Mouse (Mus musculus) hindbrain, embryonic 10.5 days (tissue): ENCODE data around the gene Exog. TPM values are rescaled to one million over a fixed set of nuclear protein-coding genes. Genes with fewer than 3 reads are reported as not detected.
A peak's percentile ranks its signal among the peaks of the same experiment; 100 is the strongest.

Experiments
- DNase-seq: peaks from one replicate; pipeline ENCODE4 v3.0.0-alpha.2; 2017; ENCODE audit warnings: low spot score
- H3K27ac ChIP-seq: fragments of 300-500 bp; sonication (generic); 2 replicates; pipeline ENCODE4 v1.5.1; 2016; ENCODE audit warnings: mild to moderate bottlenecking, moderate library complexity
- H3K27me3 ChIP-seq: fragments of 300-500 bp; sonication (generic); 2 replicates; pipeline ENCODE4 v1.6.1; 2016; ENCODE audit warnings: mild to moderate bottlenecking; ENCODE audit not compliant: poor library complexity, insufficient read depth, severe bottlenecking
- H3K36me3 ChIP-seq: fragments of 300-500 bp; sonication (generic); 2 replicates; pipeline ENCODE4 v1.6.1; 2016; ENCODE audit warnings: mild to moderate bottlenecking, moderate library complexity
- H3K4me1 ChIP-seq: fragments of 300-500 bp; sonication (generic); replicated peaks from 2 replicates; pipeline ENCODE4 v1.6.1; 2016; ENCODE audit warnings: mild to moderate bottlenecking
- H3K4me3 ChIP-seq: fragments of 300-500 bp; sonication (generic); 2 replicates; pipeline ENCODE4 v1.5.1; 2016; ENCODE audit warnings: mild to moderate bottlenecking, moderate library complexity
- H3K9me3 ChIP-seq: fragments of 300-500 bp; sonication (generic); 2 replicates; pipeline ENCODE4 v1.6.1; 2016; ENCODE audit warnings: mild to moderate bottlenecking, moderate library complexity
- WGBS: fragments of 180-500 bp; shearing (Covaris S2); methylation state at CpG from one replicate; pipeline ENCODE4 v1.1.7; 2016; 5-methylcytosine and 5-hydroxymethylcytosine counted together
- polyA plus RNA-seq: library from polyadenylated mRNA; unstranded; fragments of >200 nt; fragmentation: Nextera tagmentation; extraction: Ambion mirVana; gene quantifications from 2 replicates; pipeline ENCODE4 v1.2.1, GENCODE M21; 2016

Gene Exog
- polyA plus RNA-seq, 1 experiment from 2014 or later: 39.4 TPM

DNA sequence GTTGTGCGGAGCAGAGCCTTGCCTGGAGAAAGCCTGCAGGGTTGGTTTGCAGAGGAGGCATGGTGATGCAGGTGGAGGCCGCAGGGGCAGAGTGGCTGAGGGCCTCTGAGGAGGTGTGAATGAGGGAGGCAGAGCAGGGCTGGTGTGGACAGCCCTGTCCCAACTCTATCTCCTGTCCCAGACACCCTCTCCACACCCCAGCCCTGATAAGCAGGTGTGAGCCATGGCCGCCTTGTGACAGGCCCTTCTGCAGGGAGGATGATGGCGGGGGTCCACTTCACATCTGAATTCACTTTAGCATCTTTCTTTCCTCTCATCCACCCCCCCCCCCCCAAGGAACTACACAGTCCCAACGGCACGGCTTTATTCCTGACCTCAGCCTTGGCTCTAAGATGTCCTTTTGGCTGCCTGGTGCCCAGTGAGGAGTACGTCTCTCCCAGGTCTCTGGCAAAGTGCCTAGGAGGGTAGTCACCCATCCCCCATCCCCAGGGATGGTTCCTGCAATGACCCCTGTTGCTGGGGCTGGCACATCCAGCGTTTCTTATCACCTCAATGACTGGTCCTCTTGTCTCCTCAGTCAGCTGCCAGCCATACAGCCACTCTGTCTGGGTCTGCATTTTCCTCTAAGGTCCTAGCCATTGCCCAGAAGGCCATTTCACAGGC lies 25.1 kb downstream of the Exog start:
- no peak overlapping the region for H3K27ac ChIP-seq
- H3K4me1 ChIP-seq: peaks cover 33% of the 10 kb centered on the region
- no peak overlapping the region for H3K4me3 ChIP-seq
- peaks cover 59% of the 10 kb centered on the region for H3K36me3 ChIP-seq
- no peaks in the 10 kb centered on the region for H3K27me3 ChIP-seq
- DNase-seq: no peak
- H3K9me3 ChIP-seq: no peaks in the 10 kb centered on the region
- WGBS: 90% methylated on average over 8 of the region's 8 CpGs

DNA sequence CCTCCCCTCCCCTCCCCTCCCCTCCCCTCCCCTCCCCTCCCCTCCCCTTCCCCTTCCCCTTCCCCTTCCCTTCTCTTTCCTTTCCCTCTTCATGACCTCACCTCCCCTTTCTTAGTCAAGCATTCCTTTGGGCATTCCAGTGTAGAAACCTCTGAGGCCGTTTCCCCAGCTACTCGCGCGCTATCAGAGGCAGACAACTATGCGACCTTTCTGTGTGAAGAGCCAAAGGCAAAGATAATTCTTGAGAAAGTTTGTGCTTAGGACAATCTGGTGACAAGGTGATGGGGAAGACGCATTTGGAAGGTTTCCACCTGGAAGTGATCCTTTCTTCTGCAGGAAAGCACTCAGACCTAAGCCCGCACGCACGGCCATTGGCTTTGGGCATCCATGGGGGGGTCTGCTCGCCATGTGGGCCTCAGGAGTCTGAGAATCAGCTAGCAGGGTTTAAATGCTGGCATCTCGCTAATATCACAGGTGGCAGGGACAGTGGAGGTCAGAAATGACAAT lies 27.7 kb downstream of the Exog start:
- peaks cover 39% of the 10 kb centered on the region for H3K4me1 ChIP-seq
- no peak overlapping the region for H3K4me3 ChIP-seq
- DNase-seq: no peak
- no peaks in the 10 kb centered on the region for H3K9me3 ChIP-seq
- H3K36me3 ChIP-seq: peaks cover 33% of the 10 kb centered on the region
- 76% methylated on average over 11 of the region's 11 CpGs for WGBS
- H3K27me3 ChIP-seq: peaks cover 2% of the 10 kb centered on the region; the same call in 1 of the 2 replicates
- no peak overlapping the region for H3K27ac ChIP-seq

DNA sequence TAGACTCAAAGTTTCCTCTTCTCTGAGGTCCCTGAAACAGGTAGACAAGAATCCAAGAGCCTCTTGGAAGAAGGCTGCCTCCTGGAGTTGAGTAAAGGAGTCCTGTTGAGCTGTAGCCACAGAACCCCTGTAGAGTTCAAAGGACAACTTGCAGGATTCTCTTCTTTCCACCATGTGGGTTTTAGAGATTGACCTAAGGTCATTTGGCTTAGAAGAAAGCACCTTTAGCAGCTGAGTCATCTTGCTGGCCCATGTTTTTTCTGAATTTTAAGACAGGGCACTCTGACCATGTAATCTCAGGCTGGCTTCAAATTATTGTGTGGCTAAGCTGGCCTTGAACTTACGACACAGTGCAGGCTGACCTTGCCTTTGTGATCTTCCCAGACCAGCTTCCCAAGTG lies 28.3 kb downstream of the Exog start:
- Histone ChIP-seq H3K4me3 (no peak overlapping the region), H3K27ac (no peak overlapping the region), H3K27me3 (peaks cover 2% of the 10 kb centered on the region; the same call in 1 of the 2 replicates), H3K9me3 (no peaks in the 10 kb centered on the region), H3K4me1 (peaks cover 43% of the 10 kb centered on the region), H3K36me3 (peaks cover 27% of the 10 kb centered on the region)
- no peak for DNase-seq
- WGBS: 94% methylated on average over 1 of the region's 1 CpGs

DNA sequence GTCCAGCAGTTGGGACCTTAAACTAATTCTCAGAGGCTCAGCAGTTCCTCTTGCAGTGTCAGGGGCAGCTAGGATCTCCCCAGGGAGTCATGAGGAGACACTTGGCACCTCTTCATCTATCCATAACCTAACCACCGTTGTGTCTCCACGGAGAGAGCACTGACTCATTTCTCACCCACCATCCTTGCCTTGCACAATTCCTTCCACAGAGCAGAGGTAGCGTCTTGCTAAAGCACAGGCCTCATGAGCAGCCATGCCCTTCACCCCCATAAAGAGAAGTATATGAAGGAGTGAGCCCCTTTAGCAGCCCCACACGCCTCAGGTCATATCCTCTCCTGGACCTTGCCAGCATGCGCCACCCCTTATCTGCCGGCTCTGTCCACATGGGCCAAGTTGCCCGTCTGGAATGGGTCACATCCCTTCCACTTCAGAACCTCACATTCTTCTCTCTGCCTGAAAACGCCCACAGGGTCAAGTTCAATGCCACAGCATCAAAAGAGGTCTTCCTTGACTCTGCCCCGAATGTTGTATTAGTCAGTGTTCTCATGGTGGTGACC lies 28.9 kb downstream of the Exog start:
- H3K9me3 ChIP-seq: no peaks in the 10 kb centered on the region
- DNase-seq: no peak
- 86% methylated on average over 9 of the region's 9 CpGs for WGBS
- no peak overlapping the region for H3K4me3 ChIP-seq
- H3K4me1 ChIP-seq: peaks cover 50% of the 10 kb centered on the region
- peaks cover 5% of the 10 kb centered on the region; the same call in 1 of the 2 replicates for H3K27me3 ChIP-seq
- no peak overlapping the region for H3K27ac ChIP-seq
- H3K36me3 ChIP-seq: peaks cover 20% of the 10 kb centered on the region

DNA sequence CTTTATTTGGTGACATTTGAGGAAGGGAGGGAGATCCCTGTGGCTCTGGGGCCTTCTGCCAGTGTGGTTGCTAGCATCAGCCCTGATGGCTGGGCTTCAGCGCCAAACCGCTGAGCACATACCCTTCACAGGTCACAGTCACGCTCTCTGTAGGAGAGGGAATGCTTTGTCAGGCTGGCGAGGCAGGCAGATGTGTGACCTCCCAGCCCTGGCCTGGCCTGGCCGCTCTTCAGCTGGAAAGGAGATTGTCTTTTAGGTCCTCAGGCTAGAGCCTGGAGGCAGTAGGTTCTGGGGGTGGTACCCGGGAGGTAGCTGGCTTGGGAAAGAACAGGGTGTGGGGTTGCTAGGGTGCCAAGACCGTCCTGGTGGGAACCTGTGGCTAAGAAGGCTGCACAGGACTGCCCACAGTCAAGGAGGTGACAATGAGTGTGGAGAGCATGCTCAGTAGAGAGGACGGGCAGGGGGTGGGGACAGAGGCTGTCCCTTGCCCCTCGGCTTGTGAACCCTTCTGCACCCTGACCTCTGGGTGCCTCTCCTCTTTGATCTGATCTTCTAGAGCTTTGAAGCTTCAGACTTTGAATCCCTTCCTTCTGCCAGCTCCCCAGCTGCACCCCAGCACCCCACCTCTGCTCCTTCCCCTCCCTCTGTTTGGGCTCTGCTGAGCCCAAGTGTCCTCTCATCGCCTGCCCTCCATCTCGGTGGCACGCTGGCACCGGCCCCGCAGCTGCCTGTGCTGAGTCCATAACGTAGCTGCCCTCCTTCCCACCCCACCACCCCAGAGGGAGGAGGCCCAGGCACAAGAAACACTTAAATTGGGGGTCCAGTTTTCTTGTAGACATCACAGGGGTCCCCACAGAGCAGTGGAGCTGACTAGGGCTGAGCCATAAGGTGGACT lies 30.2 kb downstream of the Exog start:
- peak; percentile 24 for DNase-seq
- no peak overlapping the region for H3K4me3 ChIP-seq
- WGBS: 56% methylated on average over 15 of the region's 15 CpGs
- H3K36me3 ChIP-seq: peaks cover 8% of the 10 kb centered on the region
- peaks cover 53% of the 10 kb centered on the region for H3K4me1 ChIP-seq
- H3K27me3 ChIP-seq: peaks cover 5% of the 10 kb centered on the region; the same call in 1 of the 2 replicates
- H3K27ac ChIP-seq: peak overlapping the region; percentile 45; the same call in 1 of the 2 replicates
- no peaks in the 10 kb centered on the region for H3K9me3 ChIP-seq

DNA sequence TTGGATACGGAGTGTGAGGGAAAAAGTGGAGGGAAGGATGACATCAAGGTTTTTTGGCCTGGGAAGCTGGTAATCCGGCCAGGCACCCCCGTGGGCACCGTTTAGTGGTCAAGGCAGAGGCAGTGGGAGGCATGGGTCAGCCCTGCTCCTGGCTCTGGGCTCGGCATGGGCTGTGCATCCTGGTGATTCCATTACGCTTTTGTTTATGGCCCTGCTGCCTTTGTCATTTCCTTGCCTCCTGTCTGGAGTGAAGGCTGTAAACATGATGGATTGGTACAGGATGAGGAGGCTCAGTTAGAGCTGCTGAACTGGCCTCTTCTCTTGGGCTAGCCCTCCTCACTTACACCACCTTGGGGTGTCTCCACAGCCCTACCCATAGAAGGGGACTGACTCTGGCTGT lies 33.0 kb downstream of the Exog start:
- Histone ChIP-seq H3K4me1 (peaks cover 49% of the 10 kb centered on the region), H3K27me3 (peaks cover 5% of the 10 kb centered on the region; the same call in 1 of the 2 replicates), H3K36me3 (no peaks in the 10 kb centered on the region), H3K9me3 (no peaks in the 10 kb centered on the region), H3K27ac (no peak overlapping the region), H3K4me3 (no peak overlapping the region)
- no peak for DNase-seq
- WGBS: 68% methylated on average over 6 of the region's 6 CpGs

DNA sequence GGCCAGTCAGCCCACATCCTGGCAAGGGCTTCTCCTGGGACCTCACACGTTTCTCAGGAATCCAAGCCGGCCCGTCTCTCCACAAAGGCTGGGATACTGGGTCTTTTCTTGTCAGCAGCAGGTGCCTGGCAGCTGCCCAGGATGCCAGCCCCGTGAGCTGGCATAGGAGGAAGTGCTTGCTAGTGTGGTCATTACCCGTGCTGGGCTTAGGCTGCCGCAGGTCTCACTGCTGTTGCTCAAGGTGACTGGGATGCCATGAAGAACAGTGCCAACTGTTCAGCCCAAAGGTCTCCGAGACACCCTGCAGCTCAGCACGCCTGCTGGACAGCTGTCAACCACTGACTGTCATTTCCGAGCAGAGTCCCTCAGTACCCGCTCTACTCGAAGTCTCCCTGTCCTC lies 33.6 kb downstream of the Exog start:
- peaks cover 5% of the 10 kb centered on the region; the same call in 1 of the 2 replicates for H3K27me3 ChIP-seq
- H3K9me3 ChIP-seq: no peaks in the 10 kb centered on the region
- 86% methylated on average over 11 of the region's 11 CpGs for WGBS
- DNase-seq: no peak
- no peak overlapping the region for H3K27ac ChIP-seq
- H3K36me3 ChIP-seq: no peaks in the 10 kb centered on the region
- H3K4me3 ChIP-seq: no peak overlapping the region
- H3K4me1 ChIP-seq: peaks cover 48% of the 10 kb centered on the region

DNA sequence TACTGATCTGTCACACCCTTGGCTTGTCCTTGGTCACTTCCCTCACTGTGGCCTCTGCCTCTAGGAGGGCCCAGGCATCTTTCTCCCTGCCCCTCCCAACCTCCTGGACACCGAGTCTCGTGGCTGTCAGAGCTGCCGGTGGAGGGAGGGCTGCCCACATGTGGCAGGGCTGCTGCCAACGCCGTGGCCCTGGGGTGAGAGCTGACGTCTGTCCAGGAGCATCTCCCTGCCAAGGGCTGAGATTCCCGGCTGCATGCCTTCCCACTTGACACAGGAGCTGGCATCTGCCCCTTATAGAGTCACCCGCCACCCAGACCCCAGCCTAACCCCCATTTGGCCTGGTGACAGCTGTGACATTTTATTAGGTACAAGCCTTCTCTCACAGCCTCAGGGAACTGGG lies 34.6 kb downstream of the Exog start:
- WGBS: 74% methylated on average over 8 of the region's 8 CpGs
- no peak for DNase-seq

DNA sequence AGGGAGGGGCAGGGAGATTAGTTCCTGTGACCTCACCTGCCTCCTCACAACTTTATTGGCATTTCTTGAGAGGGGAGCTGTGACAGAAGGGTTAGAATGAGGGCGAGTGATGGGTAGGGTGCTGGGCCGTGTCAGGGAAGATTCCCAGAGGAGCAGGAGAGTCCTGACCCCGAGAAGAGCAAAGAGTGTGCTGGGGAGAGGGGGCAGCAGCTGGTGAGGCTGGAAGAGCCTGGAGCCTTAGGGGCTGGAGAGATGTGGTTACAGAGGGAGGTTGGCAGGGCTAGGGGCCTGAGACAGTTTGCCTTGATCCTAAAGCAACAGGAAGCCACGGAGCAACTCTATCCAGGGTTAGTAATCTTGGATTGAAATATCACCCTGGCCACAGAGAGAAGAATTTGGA lies 36.9 kb downstream of the Exog start:
- 83% methylated on average over 4 of the region's 4 CpGs for WGBS
- H3K4me3 ChIP-seq: no peak overlapping the region
- no peaks in the 10 kb centered on the region for H3K9me3 ChIP-seq
- no peak for DNase-seq
- peaks cover 39% of the 10 kb centered on the region for H3K4me1 ChIP-seq
- H3K27me3 ChIP-seq: peaks cover 6% of the 10 kb centered on the region; the same call in 1 of the 2 replicates
- no peaks in the 10 kb centered on the region for H3K36me3 ChIP-seq
- no peak overlapping the region for H3K27ac ChIP-seq

More for the DNA sequence above, 34.6 kb downstream of the Exog start:
- H3K9me3 ChIP-seq: no peaks in the 10 kb centered on the region
- peaks cover 50% of the 10 kb centered on the region for H3K4me1 ChIP-seq
- peaks cover 5% of the 10 kb centered on the region; the same call in 1 of the 2 replicates for H3K27me3 ChIP-seq
- H3K36me3 ChIP-seq: no peaks in the 10 kb centered on the region
- 0 out of 2 replicates have a peak overlapping the region, but pooled peaks have one; percentile 12 for H3K27ac ChIP-seq
- H3K4me3 ChIP-seq: no peak overlapping the region

DNA sequence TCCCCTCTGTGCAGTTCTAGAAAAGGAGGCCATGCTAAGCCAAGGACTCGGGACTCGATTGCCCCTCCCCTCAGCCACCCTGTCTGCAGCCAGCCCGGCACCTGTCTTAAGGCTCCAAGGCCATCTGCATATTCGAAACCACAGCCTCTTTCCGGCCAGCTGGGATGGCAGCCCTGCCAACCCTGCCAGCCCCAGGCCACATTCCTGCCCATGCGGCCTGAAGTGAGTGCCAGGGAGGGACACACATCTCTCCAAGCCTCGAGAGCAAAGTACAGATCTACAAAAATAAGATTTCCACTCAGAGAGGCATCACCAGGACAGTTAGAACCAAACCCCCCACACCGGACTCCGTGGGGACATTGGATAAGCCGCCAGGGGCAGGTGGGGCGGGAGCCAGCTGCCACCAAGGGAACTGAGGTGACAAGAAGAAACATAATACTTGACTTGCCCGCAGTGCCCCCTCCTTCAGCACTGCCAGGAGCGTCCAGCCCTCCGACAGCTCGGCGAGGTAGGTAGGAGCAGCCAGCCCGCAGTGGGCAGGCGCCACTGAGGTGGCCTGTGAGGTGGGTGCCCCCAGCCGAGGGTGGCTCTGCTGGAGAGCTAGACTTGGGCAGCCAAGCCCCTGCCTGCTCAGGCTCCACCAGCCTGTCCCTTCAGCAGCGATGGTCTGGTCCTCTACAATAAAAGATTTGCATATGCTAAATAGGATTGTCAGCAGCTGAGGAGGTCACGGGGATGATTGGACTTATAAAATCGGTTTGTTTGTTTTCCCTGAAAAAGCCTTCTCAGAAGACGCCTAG lies 39.0 kb downstream of the Exog start:
- Histone ChIP-seq H3K36me3 (no peaks in the 10 kb centered on the region), H3K9me3 (no peaks in the 10 kb centered on the region), H3K4me1 (peaks cover 25% of the 10 kb centered on the region), H3K27me3 (0 out of 2 replicates have a peak, but pooled peaks cover 3% of the 10 kb centered on the region), H3K4me3 (no peak overlapping the region), H3K27ac (0 out of 2 replicates have a peak overlapping the region, but pooled peaks have one; percentile 8)
- DNase-seq: no peak
- WGBS: 56% methylated on average over 23 of the region's 23 CpGs

DNA sequence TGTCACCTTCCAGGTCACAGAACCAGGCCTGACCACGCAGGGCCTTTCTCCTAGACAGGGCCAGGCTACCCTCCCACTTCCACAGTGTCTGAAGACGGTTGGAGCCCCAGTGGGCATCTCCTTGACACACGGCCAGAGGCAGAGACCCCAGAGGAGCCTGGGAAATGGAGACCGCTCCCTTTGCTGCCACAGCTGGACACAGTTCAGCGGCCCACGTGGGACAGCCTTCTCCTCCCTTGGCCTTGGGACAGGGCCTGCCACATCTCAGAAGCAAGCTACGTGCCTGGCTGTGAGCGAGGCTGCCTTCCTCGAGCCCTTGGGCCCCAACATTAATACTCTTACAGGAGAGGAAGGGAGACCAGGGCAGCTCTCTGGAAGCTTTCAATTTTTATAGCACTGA lies 39.7 kb downstream of the Exog start:
- no peak for DNase-seq
- WGBS: 66% methylated on average over 9 of the region's 9 CpGs
- H3K9me3 ChIP-seq: no peaks in the 10 kb centered on the region
- H3K36me3 ChIP-seq: no peaks in the 10 kb centered on the region
- H3K27me3 ChIP-seq: 0 out of 2 replicates have a peak, but pooled peaks cover 3% of the 10 kb centered on the region
- no peak overlapping the region for H3K4me3 ChIP-seq
- H3K4me1 ChIP-seq: peaks cover 18% of the 10 kb centered on the region
- H3K27ac ChIP-seq: peak overlapping the region; percentile 8; the same call in 1 of the 2 replicates

DNA sequence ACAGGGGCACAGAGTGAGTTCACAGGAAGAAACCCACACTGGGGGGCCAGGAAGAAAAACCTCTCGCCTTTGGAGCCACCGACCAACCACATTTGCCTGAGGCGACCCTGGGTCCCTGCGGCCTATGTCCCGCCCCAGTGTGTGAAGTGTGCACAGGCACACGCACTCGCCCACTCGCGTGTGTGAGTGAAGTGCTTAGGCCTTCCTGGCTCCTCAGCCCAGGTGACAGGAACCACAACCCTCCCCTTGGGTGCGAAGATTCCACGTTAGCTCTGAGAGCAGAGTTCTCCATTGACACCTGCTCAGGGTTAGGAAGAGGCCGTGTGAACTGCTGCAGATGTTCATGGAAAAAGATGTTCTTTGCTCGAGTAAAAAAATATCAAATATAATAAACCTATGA lies 40.1 kb downstream of the Exog start:
- Histone ChIP-seq H3K36me3 (no peaks in the 10 kb centered on the region), H3K4me1 (peaks cover 16% of the 10 kb centered on the region), H3K27ac (no peak overlapping the region), H3K27me3 (0 out of 2 replicates have a peak, but pooled peaks cover 3% of the 10 kb centered on the region), H3K9me3 (no peaks in the 10 kb centered on the region), H3K4me3 (no peak overlapping the region)
- DNase-seq: no peak
- 92% methylated on average over 13 of the region's 13 CpGs for WGBS
